Mouse (Mus musculus) neural tube, embryonic 12.5 days (tissue): ENCODE results near the gene Rpgr. TPM values are rescaled to one million over a fixed set of nuclear protein-coding genes. Genes with fewer than 3 reads are reported as not detected.
A peak's percentile ranks its signal among the peaks of the same experiment; 100 is the strongest.

ENCODE experiments used
- ATAC-seq: fragments of 200-750 bp; cut with Nextera tagmentation; 2 replicates; pipeline ENCODE4 v1.8.0; 2017; ENCODE audit warnings: low read depth, mild to moderate bottlenecking, moderate TSS enrichment, moderate library complexity; ENCODE audit not compliant: low FRiP score
- H3K27ac ChIP-seq: fragments of 300-500 bp; sonication (generic); 2 replicates; pipeline ENCODE4 v1.5.1; 2016
- H3K27me3 ChIP-seq: fragments of 300-500 bp; sonication (generic); replicated peaks from 2 replicates; pipeline ENCODE4 v1.6.1; 2016; ENCODE audit warnings: mild to moderate bottlenecking
- H3K36me3 ChIP-seq: fragments of 300-500 bp; sonication (generic); 2 replicates; pipeline ENCODE4 v1.6.1; 2016; ENCODE audit warnings: mild to moderate bottlenecking
- H3K4me1 ChIP-seq: fragments of 300-500 bp; sonication (generic); 2 replicates; pipeline ENCODE4 v1.6.1; 2016
- H3K4me2 ChIP-seq: fragments of 300-500 bp; sonication (generic); replicated peaks from 2 replicates; pipeline ENCODE4 v1.6.1; 2016; ENCODE audit warnings: mild to moderate bottlenecking
- H3K4me3 ChIP-seq: fragments of 300-500 bp; sonication (generic); 2 replicates; pipeline ENCODE4 v1.5.1; 2016
- H3K9ac ChIP-seq: fragments of 300-500 bp; sonication (generic); 2 replicates; pipeline ENCODE4 v1.6.1; 2016; ENCODE audit warnings: mild to moderate bottlenecking
- H3K9me3 ChIP-seq: fragments of 300-500 bp; sonication (generic); 2 replicates; pipeline ENCODE4 v1.6.1; 2016; ENCODE audit warnings: mild to moderate bottlenecking
- WGBS: fragments of 180-500 bp; shearing (Covaris S2); methylation state at CpG from one replicate; pipeline ENCODE4 v1.1.7; 2016; 5-methylcytosine and 5-hydroxymethylcytosine counted together
- polyA plus RNA-seq: library from polyadenylated mRNA; unstranded; fragments of >200 nt; fragmentation: Nextera tagmentation; extraction: Ambion mirVana; gene quantifications from 2 replicates; pipeline ENCODE4 v1.2.1, GENCODE M21; 2016

The Rpgr gene
- 39.7 and 40.5 TPM in 2 replicates for polyA plus RNA-seq

DNA sequence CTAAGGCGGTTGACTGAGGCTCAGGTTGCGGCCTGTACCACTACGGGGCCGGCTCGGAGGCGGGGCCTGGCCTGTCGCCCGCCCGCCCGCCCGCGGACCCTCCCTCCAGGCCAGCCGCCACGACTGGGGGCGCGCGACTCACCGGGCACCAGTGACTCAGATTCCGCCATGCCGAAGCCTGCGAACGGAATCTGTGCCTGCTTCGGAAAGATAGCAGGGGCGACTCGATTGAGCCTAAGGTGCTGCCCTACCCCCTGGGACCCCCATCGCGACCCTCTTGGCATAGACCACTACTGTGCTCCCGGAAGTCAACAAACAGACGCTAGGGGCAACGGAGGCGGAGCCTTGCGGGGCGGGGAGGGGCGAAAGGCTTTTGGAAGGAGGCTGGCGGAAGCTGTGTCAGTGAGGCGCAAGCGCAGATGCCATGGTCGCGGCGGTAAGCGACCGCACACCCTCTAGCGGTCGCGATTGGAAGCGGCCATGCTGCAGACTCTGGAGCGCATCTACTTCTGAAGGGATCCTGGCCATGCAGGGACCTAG, at the start of gene Rpgr:
Rpgr (minus strand) TSS at position 511 of the 540 bp plus-strand sequence.
- 13% methylated on average over 46 of the region's 47 CpGs for WGBS
- Histone ChIP-seq H3K36me3 (no peaks in the 10 kb centered on the region), H3K27me3 (no peaks in the 10 kb centered on the region), H3K4me2 (peak within 1 kb of the TSS; percentile 57), H3K9ac (peak within 1 kb of the TSS; percentile 27), H3K27ac (0 out of 2 replicates have a peak within 1 kb of the TSS, but pooled peaks have one; percentile 16), H3K9me3 (no peaks in the 10 kb centered on the region), H3K4me1 (no peaks in the 10 kb centered on the region), H3K4me3 (peak within 1 kb of the TSS; percentile 49)
- peak; percentile 98 for ATAC-seq

- H3K27ac ChIP-seq, result no peak overlapping the region
- 78% methylated on average over 5 of the region's 5 CpGs for WGBS
- ATAC-seq, result no peak
Observed at GRCm38 (mm10) chrX:10258260-10258659, 41.5 kb upstream of the Rpgr start.

DNA sequence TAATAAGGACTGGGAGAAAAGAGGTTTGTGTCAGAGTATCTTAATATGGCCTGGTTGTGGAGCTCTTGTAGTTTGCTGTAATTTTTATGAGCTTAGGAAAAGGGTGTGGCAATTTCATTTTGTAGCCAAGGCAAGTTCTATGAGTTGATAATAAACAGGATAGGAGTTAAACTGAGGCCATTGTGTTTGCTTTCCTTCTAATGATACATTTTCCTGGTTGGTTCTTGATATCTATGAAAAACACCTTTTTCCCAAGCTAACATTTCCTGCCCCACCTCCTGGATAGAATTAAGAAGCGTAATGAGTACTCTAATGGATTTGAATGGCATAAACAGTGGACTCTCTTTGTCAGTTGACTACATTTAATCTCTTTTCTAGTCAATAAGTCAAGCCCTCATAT, 41.1 kb upstream of the Rpgr start:
- Histone ChIP-seq H3K27ac (no peak overlapping the region), H3K36me3 (no peaks in the 10 kb centered on the region), H3K4me3 (no peak overlapping the region), H3K9me3 (no peaks in the 10 kb centered on the region), H3K4me2 (no peak overlapping the region), H3K27me3 (no peaks in the 10 kb centered on the region), H3K9ac (no peak overlapping the region), H3K4me1 (no peaks in the 10 kb centered on the region)
- 90% methylated on average over 1 of the region's 1 CpGs for WGBS
- no peak for ATAC-seq

More at GRCm38 (mm10) chrX:10258260-10258659, 41.5 kb upstream of the Rpgr start:
- Histone ChIP-seq H3K36me3 (no peaks in the 10 kb centered on the region), H3K4me2 (no peak overlapping the region), H3K9me3 (no peaks in the 10 kb centered on the region), H3K4me3 (no peak overlapping the region), H3K4me1 (no peaks in the 10 kb centered on the region), H3K9ac (no peak overlapping the region), H3K27me3 (no peaks in the 10 kb centered on the region)

DNA sequence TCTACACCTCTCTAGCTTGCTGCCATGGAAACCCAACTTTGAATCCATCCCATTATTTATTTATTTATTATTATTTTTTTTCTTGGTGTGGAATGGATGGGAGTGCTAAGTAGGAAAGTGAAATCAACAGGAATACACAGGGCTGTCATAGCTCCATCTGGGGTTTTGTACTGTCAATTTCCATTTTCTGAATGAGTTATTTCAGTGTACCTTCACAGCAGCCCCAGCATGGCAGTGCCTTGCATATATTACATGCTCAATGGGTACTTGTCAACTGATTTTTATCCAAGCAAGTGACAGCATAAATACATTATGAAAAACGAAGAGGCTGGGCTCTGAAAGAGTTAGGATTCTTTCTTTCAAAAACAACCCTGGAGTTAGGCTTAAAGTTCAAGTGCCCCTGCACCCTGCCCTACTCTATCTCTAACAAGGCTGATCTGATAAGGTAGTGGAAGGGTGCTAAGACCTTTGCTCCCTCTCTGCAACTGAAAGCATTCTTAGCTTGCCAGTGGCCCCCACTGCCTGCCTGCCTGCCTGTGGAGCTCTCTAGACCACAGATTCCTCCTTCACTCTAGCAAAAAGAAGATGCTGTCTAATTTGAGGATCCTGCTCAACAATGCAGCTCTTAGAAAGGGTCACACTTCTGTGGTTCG, 35.3 kb upstream of the Rpgr start, which contains the start of gene Otc:
Otc (plus strand) TSS at position 454 of the 653 bp plus-strand sequence.
- H3K36me3 ChIP-seq, result no peaks in the 10 kb centered on the region
- H3K4me3 ChIP-seq, result no peak within 1 kb of the TSS
- WGBS, result 65% methylated on average over 2 of the region's 2 CpGs
- no peak for ATAC-seq
- H3K27ac ChIP-seq, result no peak within 1 kb of the TSS
- H3K4me1 ChIP-seq, result no peaks in the 10 kb centered on the region
- H3K9me3 ChIP-seq, result no peaks in the 10 kb centered on the region
- no peak within 1 kb of the TSS for H3K4me2 ChIP-seq
- no peak within 1 kb of the TSS for H3K9ac ChIP-seq
- no peaks in the 10 kb centered on the region for H3K27me3 ChIP-seq

DNA sequence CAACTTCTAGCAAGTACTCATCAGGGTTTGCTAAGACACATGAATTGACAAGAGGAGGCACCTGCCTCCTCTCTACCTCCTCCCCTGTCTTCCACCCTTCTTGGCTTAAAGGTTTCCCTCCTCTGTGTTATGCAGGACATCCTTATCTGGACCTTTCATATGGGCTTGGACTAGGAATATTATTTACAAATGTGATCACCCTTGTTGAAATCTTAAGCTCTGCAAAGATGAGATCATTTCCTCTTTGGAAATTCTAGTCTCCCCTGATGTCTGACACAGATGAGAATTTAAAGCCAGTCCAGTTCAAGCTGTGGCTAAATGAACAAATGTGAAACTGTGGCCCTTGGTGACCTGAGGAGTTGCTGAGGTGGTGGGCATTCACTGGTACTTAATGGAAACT, 34.6 kb upstream of the Rpgr start:
- no peak for ATAC-seq
- no peaks in the 10 kb centered on the region for H3K9me3 ChIP-seq
- H3K27me3 ChIP-seq, result no peaks in the 10 kb centered on the region
- no peak overlapping the region for H3K27ac ChIP-seq
- no peak overlapping the region for H3K4me2 ChIP-seq
- H3K9ac ChIP-seq, result no peak overlapping the region
- H3K4me3 ChIP-seq, result no peak overlapping the region
- H3K36me3 ChIP-seq, result no peaks in the 10 kb centered on the region
- H3K4me1 ChIP-seq, result no peaks in the 10 kb centered on the region

DNA sequence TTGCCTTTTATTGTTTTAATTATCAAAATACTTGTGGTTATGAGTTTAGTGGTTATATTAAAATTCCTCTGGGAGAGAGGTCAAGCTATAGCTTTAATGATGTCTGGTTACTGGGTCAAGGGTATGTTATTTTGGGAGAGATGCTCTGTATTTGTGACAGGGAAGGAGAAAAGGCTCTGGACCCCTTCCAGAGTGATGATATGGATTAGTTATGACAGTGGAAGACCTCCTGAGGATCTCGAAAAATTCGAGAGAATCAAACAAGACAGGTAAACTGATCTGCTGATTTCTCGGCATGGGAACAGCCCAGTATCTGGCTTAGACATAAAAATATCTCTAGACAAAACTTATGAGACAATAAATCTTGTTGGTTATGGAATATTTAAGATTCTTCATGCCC, 27.2 kb upstream of the Rpgr start:
- H3K9me3 ChIP-seq, result no peaks in the 10 kb centered on the region
- no peak for ATAC-seq
- WGBS, result 74% methylated on average over 3 of the region's 3 CpGs

DNA sequence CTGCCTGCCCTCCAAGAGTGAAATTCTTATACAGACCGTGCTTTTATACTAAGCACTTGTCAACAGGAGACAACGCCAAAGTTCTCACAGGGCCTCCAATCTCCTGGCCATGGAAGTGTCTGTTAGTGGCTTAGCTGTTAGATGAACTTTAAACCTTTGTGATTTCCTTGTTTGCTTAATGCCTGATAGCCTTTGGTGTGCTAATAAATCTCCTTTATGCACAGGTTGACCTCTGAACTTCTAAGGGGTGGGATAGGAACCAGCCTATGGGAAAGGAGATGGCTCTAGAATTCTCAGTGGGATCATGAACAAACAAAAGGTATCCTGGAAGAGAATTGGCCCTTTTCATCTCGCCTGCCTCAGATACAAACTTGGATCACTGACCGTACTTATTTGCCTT, 22.8 kb upstream of the Rpgr start:
- no peak overlapping the region for H3K9ac ChIP-seq
- no peak overlapping the region for H3K4me3 ChIP-seq
- ATAC-seq, result no peak
- H3K4me2 ChIP-seq, result no peak overlapping the region
- H3K27ac ChIP-seq, result no peak overlapping the region
- no peaks in the 10 kb centered on the region for H3K4me1 ChIP-seq
- WGBS, result 49% methylated on average over 4 of the region's 4 CpGs
- H3K27me3 ChIP-seq, result no peaks in the 10 kb centered on the region
- H3K36me3 ChIP-seq, result no peaks in the 10 kb centered on the region
- no peaks in the 10 kb centered on the region for H3K9me3 ChIP-seq

More for the DNA sequence above, 27.2 kb upstream of the Rpgr start:
- Histone ChIP-seq H3K27me3 (no peaks in the 10 kb centered on the region), H3K4me2 (no peak overlapping the region), H3K9ac (no peak overlapping the region), H3K4me1 (no peaks in the 10 kb centered on the region), H3K27ac (no peak overlapping the region), H3K4me3 (no peak overlapping the region), H3K36me3 (no peaks in the 10 kb centered on the region)

- Histone ChIP-seq H3K4me3 (no peak overlapping the region), H3K9ac (no peak overlapping the region), H3K4me2 (no peak overlapping the region), H3K27me3 (no peaks in the 10 kb centered on the region), H3K27ac (no peak overlapping the region), H3K9me3 (no peaks in the 10 kb centered on the region), H3K4me1 (no peaks in the 10 kb centered on the region), H3K36me3 (no peaks in the 10 kb centered on the region)
- WGBS, result 83% methylated on average over 3 of the region's 3 CpGs
- ATAC-seq, result no peak
Observed at GRCm38 (mm10) chrX:10234617-10235016, 17.9 kb upstream of the Rpgr start.

- ATAC-seq, result no peak
- H3K27me3 ChIP-seq, result no peaks in the 10 kb centered on the region
- H3K27ac ChIP-seq, result no peak overlapping the region
- H3K4me3 ChIP-seq, result no peak overlapping the region
- no peaks in the 10 kb centered on the region for H3K4me1 ChIP-seq
- H3K9me3 ChIP-seq, result no peaks in the 10 kb centered on the region
- no peak overlapping the region for H3K9ac ChIP-seq
- H3K36me3 ChIP-seq, result no peaks in the 10 kb centered on the region
- H3K4me2 ChIP-seq, result no peak overlapping the region
- 82% methylated on average over 2 of the region's 2 CpGs for WGBS
Observed at GRCm38 (mm10) chrX:10233051-10233450, 16.3 kb upstream of the Rpgr start.

DNA sequence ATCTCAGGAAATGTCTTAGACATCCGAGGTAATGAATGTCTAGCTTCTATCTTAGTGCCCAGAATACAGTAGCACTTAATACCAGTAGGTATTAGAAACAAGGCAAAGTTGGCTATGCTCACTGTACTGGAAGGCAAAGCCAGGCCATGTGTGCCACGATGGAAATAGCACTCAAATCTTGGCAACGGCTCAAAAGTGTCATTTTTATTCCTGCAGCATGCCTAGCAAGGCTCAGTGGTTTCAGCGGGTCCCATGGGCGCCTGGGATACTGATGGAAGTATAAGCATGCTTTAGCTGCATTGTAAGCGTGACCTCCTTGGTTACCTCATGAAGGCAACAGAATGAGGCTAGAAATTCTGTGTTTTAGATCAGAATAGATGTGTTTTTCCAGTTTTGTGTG, 2.6 kb upstream of the Rpgr start:
- no peak overlapping the region for H3K27ac ChIP-seq
- no peak for ATAC-seq
- no peaks in the 10 kb centered on the region for H3K27me3 ChIP-seq
- no peaks in the 10 kb centered on the region for H3K9me3 ChIP-seq
- no peak overlapping the region for H3K9ac ChIP-seq
- no peak overlapping the region for H3K4me2 ChIP-seq
- WGBS, result 78% methylated on average over 6 of the region's 6 CpGs
- no peaks in the 10 kb centered on the region for H3K36me3 ChIP-seq
- no peaks in the 10 kb centered on the region for H3K4me1 ChIP-seq
- H3K4me3 ChIP-seq, result no peak overlapping the region

DNA sequence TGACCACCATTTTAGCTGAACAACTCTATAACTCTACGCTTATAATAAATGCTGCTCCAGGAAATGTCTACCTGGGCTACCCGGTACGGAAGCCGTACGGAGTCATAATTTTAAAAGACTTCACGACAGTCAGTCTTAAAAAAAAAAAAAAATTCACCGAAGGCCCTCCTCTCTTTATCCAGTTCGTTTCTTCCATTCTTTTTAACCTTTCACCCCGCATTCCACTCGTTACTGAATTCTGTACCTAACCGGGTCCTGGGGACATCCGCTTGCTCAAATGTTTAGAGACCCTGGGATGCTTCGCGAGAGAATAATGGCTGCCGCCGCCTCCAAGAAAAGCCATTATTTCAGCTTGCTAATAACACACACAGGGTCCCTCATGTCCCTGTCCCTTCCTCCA, 748 bp downstream of the Rpgr start:
- WGBS, result 21% methylated on average over 16 of the region's 16 CpGs
- Histone ChIP-seq H3K9ac (peak overlapping the region; percentile 27), H3K4me3 (peak overlapping the region; percentile 49), H3K9me3 (no peaks in the 10 kb centered on the region), H3K27me3 (no peaks in the 10 kb centered on the region), H3K36me3 (no peaks in the 10 kb centered on the region), H3K27ac (0 out of 2 replicates have a peak overlapping the region, but pooled peaks have one; percentile 16), H3K4me1 (no peaks in the 10 kb centered on the region), H3K4me2 (peak overlapping the region; percentile 57)
- peak; percentile 67 for ATAC-seq

DNA sequence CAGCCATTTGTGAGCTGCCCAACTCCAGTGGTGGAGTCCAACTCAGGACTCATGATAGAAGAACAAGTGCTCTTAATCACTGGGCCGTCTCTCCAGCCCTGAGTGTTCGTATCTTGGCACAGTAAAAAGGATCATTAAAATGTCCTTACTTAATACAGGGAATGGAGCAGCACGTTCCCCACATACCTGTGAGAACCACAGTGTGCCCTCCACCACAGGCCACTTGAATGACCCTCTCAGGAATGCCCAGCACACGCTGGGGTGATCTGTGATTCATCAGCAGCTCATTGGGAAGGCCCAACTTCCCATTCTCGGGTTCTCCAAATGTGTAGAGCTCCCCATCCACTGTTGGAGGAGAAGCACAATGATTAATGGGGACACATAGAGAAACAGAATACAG, 10.8 kb downstream of the Rpgr start:
- no peak overlapping the region for H3K9ac ChIP-seq
- ATAC-seq, result no peak
- WGBS, result 86% methylated on average over 5 of the region's 5 CpGs

GRCm38 (mm10) chrX:10201289-10201688, 15.4 kb downstream of the Rpgr start:
- no peak overlapping the region for H3K4me3 ChIP-seq
- H3K4me2 ChIP-seq, result no peak overlapping the region
- H3K4me1 ChIP-seq, result no peaks in the 10 kb centered on the region
- H3K9ac ChIP-seq, result no peak overlapping the region
- ATAC-seq, result no peak
- H3K9me3 ChIP-seq, result no peaks in the 10 kb centered on the region
- WGBS, result 21% methylated on average over 2 of the region's 2 CpGs
- no peak overlapping the region for H3K27ac ChIP-seq
- H3K27me3 ChIP-seq, result no peaks in the 10 kb centered on the region
- no peaks in the 10 kb centered on the region; the same call in 1 of the 2 replicates for H3K36me3 ChIP-seq

More for the DNA sequence above, 10.8 kb downstream of the Rpgr start:
- no peaks in the 10 kb centered on the region for H3K27me3 ChIP-seq
- H3K9me3 ChIP-seq, result no peaks in the 10 kb centered on the region
- H3K4me2 ChIP-seq, result no peak overlapping the region
- no peaks in the 10 kb centered on the region for H3K4me1 ChIP-seq
- H3K36me3 ChIP-seq, result no peaks in the 10 kb centered on the region; the same call in 1 of the 2 replicates
- H3K4me3 ChIP-seq, result no peak overlapping the region
- H3K27ac ChIP-seq, result no peak overlapping the region
